Mouse (Mus musculus): ENCODE measurements around the gene Ttll7. TPM values are rescaled to one million over a fixed set of nuclear protein-coding genes. Genes with fewer than 3 reads are reported as not detected.

The Ttll7 gene
- polyA plus RNA-seq, 1 experiment from 2014 or later, result 12.4 TPM

- no peaks in the 10 kb centered on the region for H3K36me3 ChIP-seq (ENCODE audit: insufficient read depth, low read length)
- no peaks in the 10 kb centered on the region for H3K4me1 ChIP-seq (ENCODE audit: insufficient read depth, low read depth, low read length)
- no peaks in the 10 kb centered on the region for H3K9me3 ChIP-seq (ENCODE audit: low read length)
- no peak overlapping the region for H3K4me2 ChIP-seq (replicated peaks; ENCODE audit: low read depth, low read length)
- TF ChIP-seq EP300 (IDR thresholded peaks at IDR 0.05), result no peak
- TF ChIP-seq CTCF (IDR thresholded peaks at IDR 0.05), result no peak
- ATAC-seq (no peak), DNase-seq (ENCODE audit: low spot score) (no peak)
- H3K4me3 ChIP-seq (ENCODE audit: low read depth, low read length), result no peak overlapping the region
- H3K27me3 ChIP-seq (replicated peaks; ENCODE audit: insufficient read depth, low read length), result no peaks in the 10 kb centered on the region
- no peak overlapping the region for H3K27ac ChIP-seq (ENCODE audit: low read length)
- no peak overlapping the region for H3K9ac ChIP-seq (replicated peaks; ENCODE audit: low read depth)
- WGBS, result 90% methylated on average over 10 of the region's 10 CpGs
Measured at GRCm38 (mm10) chr3:146857373-146857772, 5.2 kb downstream of the Ttll7 start.

DNA sequence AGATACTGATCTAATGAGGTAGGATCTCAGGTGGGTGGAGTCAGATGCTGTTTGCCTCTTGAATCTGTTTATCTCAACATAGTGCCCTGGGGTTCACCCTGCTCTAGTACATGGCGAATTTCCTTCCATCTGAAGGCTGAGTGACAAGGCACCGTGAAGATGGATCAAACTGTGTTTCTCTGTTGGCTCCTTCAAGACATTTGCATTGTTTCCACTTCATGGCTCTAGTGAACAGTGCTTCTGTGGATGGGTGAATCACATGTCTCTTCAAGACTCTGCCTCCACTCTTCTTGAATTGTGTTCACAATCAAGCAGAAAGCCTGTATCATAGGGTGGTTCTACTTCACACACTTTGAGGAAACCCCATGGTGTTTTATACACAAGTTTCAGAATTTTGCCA is 8.1 kb downstream of the Ttll7 start:
- WGBS, result 75% methylated on average over 2 of the region's 2 CpGs
- ATAC-seq (no peak), DNase-seq (ENCODE audit: low spot score) (no peak)
- no peak overlapping the region for H3K4me3 ChIP-seq (ENCODE audit: low read depth, low read length)
- no peaks in the 10 kb centered on the region for H3K36me3 ChIP-seq (ENCODE audit: insufficient read depth, low read length)
- no peak overlapping the region for H3K9ac ChIP-seq (replicated peaks; ENCODE audit: low read depth)
- no peaks in the 10 kb centered on the region for H3K4me1 ChIP-seq (ENCODE audit: insufficient read depth, low read depth, low read length)
- H3K4me2 ChIP-seq (replicated peaks; ENCODE audit: low read depth, low read length), result no peak overlapping the region
- H3K9me3 ChIP-seq (ENCODE audit: low read length), result no peaks in the 10 kb centered on the region
- no peaks in the 10 kb centered on the region for H3K27me3 ChIP-seq (replicated peaks; ENCODE audit: insufficient read depth, low read length)
- TF ChIP-seq CTCF (IDR thresholded peaks at IDR 0.05) (no peak), EP300 (IDR thresholded peaks at IDR 0.05) (no peak)
- H3K27ac ChIP-seq (ENCODE audit: low read length), result no peak overlapping the region

GRCm38 (mm10) chr3:146866563-146866962 is 14.4 kb downstream of the Ttll7 start:
- TF ChIP-seq CTCF (IDR thresholded peaks at IDR 0.05), result peak; percentile 64
- no peak for TF ChIP-seq EP300 (IDR thresholded peaks at IDR 0.05)
- ATAC-seq, result no peak

GRCm38 (mm10) chr3:146871954-146872353 is 19.8 kb downstream of the Ttll7 start:
- ATAC-seq (no peak), DNase-seq (ENCODE audit: low spot score) (no peak)
- no peak overlapping the region for H3K27ac ChIP-seq (ENCODE audit: low read length)
- H3K4me2 ChIP-seq (replicated peaks; ENCODE audit: low read depth, low read length), result no peak overlapping the region
- no peaks in the 10 kb centered on the region for H3K4me1 ChIP-seq (ENCODE audit: insufficient read depth, low read depth, low read length)
- WGBS, result 88% methylated on average over 3 of the region's 3 CpGs
- H3K4me3 ChIP-seq (ENCODE audit: low read depth, low read length), result no peak overlapping the region
- no peaks in the 10 kb centered on the region for H3K27me3 ChIP-seq (replicated peaks; ENCODE audit: insufficient read depth, low read length)
- H3K9ac ChIP-seq (replicated peaks; ENCODE audit: low read depth), result no peak overlapping the region
- H3K36me3 ChIP-seq (ENCODE audit: insufficient read depth, low read length), result no peaks in the 10 kb centered on the region
- TF ChIP-seq CTCF (IDR thresholded peaks at IDR 0.05), result no peak
- TF ChIP-seq EP300 (IDR thresholded peaks at IDR 0.05), result no peak
- no peaks in the 10 kb centered on the region for H3K9me3 ChIP-seq (ENCODE audit: low read length)

More at GRCm38 (mm10) chr3:146866563-146866962, 14.4 kb downstream of the Ttll7 start:
- H3K4me2 ChIP-seq (replicated peaks; ENCODE audit: low read depth, low read length), result no peak overlapping the region
- H3K27ac ChIP-seq (ENCODE audit: low read length), result no peak overlapping the region
- H3K4me1 ChIP-seq (ENCODE audit: insufficient read depth, low read depth, low read length), result no peaks in the 10 kb centered on the region
- DNase-seq (ENCODE audit: low spot score), result no peak
- H3K9ac ChIP-seq (replicated peaks; ENCODE audit: low read depth), result no peak overlapping the region
- H3K4me3 ChIP-seq (ENCODE audit: low read depth, low read length), result no peak overlapping the region
- no peaks in the 10 kb centered on the region for H3K36me3 ChIP-seq (ENCODE audit: insufficient read depth, low read length)
- WGBS, result 30% methylated on average over 4 of the region's 4 CpGs
- no peaks in the 10 kb centered on the region for H3K9me3 ChIP-seq (ENCODE audit: low read length)
- no peaks in the 10 kb centered on the region for H3K27me3 ChIP-seq (replicated peaks; ENCODE audit: insufficient read depth, low read length)

DNA sequence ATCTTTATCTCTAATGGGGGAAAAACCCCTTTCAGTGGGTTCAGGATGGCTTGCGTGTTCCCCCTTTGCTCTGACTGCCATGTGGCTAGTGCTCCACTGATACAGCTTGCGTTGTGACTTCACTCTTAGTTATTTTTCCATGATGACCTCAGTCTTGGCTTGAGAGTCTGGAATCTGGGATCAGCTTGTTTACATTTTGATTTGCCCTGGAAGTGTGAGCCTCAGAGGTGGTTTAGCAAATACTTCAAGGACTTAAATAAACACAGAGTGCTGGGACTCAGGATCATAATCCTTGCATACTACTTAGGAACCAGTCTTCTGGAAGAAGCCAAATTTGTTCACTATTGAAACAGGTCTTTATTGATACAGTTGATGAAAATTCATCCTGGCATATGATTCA is 23.8 kb downstream of the Ttll7 start:
- ATAC-seq (peak; percentile 95), DNase-seq (ENCODE audit: low spot score) (peak; percentile 93)
- H3K4me3 ChIP-seq (ENCODE audit: low read depth, low read length), result no peak overlapping the region
- no peak overlapping the region for H3K4me2 ChIP-seq (replicated peaks; ENCODE audit: low read depth, low read length)
- H3K4me1 ChIP-seq (ENCODE audit: insufficient read depth, low read depth, low read length), result no peaks in the 10 kb centered on the region
- no peak for TF ChIP-seq CTCF (IDR thresholded peaks at IDR 0.05)
- TF ChIP-seq EP300 (IDR thresholded peaks at IDR 0.05), result peak; percentile 98
- no peaks in the 10 kb centered on the region for H3K9me3 ChIP-seq (ENCODE audit: low read length)
- H3K9ac ChIP-seq (replicated peaks; ENCODE audit: low read depth), result no peak overlapping the region
- H3K27me3 ChIP-seq (replicated peaks; ENCODE audit: insufficient read depth, low read length), result no peaks in the 10 kb centered on the region
- 5% methylated on average over 2 of the region's 2 CpGs for WGBS
- H3K27ac ChIP-seq (ENCODE audit: low read length), result peak overlapping the region; percentile 72
- no peaks in the 10 kb centered on the region for H3K36me3 ChIP-seq (ENCODE audit: insufficient read depth, low read length)

DNA sequence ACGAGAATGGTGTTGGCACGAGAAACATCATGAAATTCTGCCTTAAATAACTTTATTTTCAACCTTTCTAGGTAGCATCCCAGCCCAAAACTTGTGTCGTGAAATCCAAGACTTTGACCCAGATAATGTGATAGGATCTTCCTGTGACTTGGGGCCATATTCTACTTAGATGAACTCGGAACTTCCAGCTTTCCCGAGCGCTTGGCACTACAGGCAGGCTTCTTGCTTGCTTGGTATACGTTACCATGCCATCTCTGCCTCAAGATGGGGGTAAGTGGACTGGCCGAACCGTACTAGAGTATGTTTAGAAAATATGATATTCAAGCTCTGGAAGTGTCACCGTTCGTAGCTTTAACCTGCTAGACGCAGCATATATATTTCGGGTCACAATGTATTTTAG is 41.8 kb downstream of the Ttll7 start:
- no peaks in the 10 kb centered on the region for H3K4me1 ChIP-seq (ENCODE audit: insufficient read depth, low read depth, low read length)
- DNase-seq (ENCODE audit: low spot score) (no peak), ATAC-seq (no peak)
- no peaks in the 10 kb centered on the region for H3K9me3 ChIP-seq (ENCODE audit: low read length)
- H3K36me3 ChIP-seq (ENCODE audit: insufficient read depth, low read length), result no peaks in the 10 kb centered on the region
- TF ChIP-seq EP300 (IDR thresholded peaks at IDR 0.05), result no peak
- no peak for TF ChIP-seq CTCF (IDR thresholded peaks at IDR 0.05)
- no peak overlapping the region for H3K4me3 ChIP-seq (ENCODE audit: low read depth, low read length)
- 89% methylated on average over 13 of the region's 13 CpGs for WGBS
- H3K27me3 ChIP-seq (replicated peaks; ENCODE audit: insufficient read depth, low read length), result no peaks in the 10 kb centered on the region
- H3K27ac ChIP-seq (ENCODE audit: low read length), result no peak overlapping the region
- H3K4me2 ChIP-seq (replicated peaks; ENCODE audit: low read depth, low read length), result no peak overlapping the region
- no peak overlapping the region for H3K9ac ChIP-seq (replicated peaks; ENCODE audit: low read depth)

DNA sequence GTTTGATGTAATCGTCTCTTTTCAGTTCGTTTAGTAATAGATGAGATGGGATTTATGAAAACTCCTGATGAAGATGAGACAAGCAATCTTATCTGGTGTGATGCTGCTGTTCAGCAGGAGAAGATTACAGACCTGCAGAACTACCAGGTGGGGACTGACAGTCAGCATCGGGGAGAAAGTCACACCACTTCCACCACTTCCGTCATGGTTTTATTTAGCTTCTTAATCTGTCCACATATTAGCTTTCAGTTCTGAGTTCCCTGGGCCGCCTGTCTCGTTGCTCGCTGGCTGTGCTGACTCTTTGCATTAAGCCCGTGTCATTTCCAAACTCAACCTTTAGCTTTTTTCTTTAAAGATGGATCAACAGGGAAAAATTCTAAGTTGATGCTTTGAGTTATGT is 44.4 kb downstream of the Ttll7 start:
- WGBS, result 79% methylated on average over 8 of the region's 8 CpGs
- Histone ChIP-seq H3K9me3 (ENCODE audit: low read length) (no peaks in the 10 kb centered on the region), H3K4me3 (ENCODE audit: low read depth, low read length) (no peak overlapping the region), H3K27me3 (replicated peaks; ENCODE audit: insufficient read depth, low read length) (no peaks in the 10 kb centered on the region), H3K27ac (ENCODE audit: low read length) (no peak overlapping the region), H3K9ac (replicated peaks; ENCODE audit: low read depth) (no peak overlapping the region), H3K4me2 (replicated peaks; ENCODE audit: low read depth, low read length) (no peak overlapping the region), H3K36me3 (ENCODE audit: insufficient read depth, low read length) (no peaks in the 10 kb centered on the region), H3K4me1 (ENCODE audit: insufficient read depth, low read depth, low read length) (no peaks in the 10 kb centered on the region)
- DNase-seq (ENCODE audit: low spot score) (no peak), ATAC-seq (no peak)
- TF ChIP-seq CTCF (IDR thresholded peaks at IDR 0.05) (no peak), EP300 (IDR thresholded peaks at IDR 0.05) (no peak)
